Mouse (Mus musculus): ENCODE results near the gene Cxcl10.

DNA sequence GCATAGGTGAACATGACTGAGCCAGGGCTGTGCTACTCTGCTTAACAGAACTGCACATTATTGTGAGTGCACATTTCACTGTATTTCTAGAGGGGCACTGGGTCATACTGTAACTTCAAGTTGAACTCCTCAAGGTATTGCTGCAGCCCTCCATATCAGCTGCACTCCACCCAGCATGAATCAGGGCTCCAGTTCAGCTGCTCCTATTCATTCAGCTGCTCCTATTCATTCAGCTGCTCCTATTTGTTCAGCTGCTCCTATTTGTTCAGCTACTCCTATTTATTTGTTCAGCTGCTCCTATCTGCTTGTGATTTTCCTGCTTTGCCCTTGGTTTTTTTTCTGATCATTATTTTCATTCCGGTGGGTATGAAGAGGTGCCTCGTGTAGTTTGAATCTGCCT lies 41.3 kb upstream of the Cxcl10 start:
- TF ChIP-seq TAL1 (IDR thresholded peaks at IDR 0.05; ENCODE audit: low read length) (no peak), GATA1 (IDR thresholded peaks at IDR 0.05; ENCODE audit: low read length) (no peak)

All from erythroblast, embryonic 14.5 days (primary cell).